Mouse (Mus musculus) cerebellum, postnatal 10 days (tissue): ENCODE results near the gene Hcrtr1.

Experiments
- DNase-seq, 2 experiments: peaks; one replicate each; pipeline ENCODE4 v3.0.0; 2021; ENCODE audit warnings: mixed read lengths in 2 of 2

Hcrtr1 gene

GRCm38 (mm10) chr4:130167814-130168213, 28.7 kb upstream of the Hcrtr1 start:
- no peak for DNase-seq

- DNase-seq: no peak
Measured at GRCm38 (mm10) chr4:130167321-130167720, 28.2 kb upstream of the Hcrtr1 start.

DNA sequence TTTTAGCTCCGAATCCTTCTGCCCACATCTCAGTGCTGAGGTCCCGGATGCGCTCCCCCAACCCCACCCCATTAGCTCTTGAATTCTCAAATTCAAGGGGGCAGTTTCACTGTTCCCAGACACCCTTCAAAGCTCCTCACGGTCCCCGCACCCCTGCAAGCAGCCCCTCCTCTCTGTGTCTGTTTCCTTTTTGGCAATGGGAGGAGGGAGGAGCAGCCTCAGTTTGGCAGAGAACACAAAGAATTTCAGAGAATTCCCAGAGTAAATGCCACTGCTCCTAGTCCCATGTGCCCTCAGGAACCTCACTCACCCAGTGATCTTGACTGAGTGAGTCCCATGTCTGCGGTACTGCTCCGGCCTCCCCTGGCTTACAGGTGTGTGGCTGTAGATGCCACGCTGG, 27.4 kb upstream of the Hcrtr1 start:
- no peak for DNase-seq

GRCm38 (mm10) chr4:130166061-130166460, 26.9 kb upstream of the Hcrtr1 start:
- DNase-seq: no peak

GRCm38 (mm10) chr4:130164121-130164520, 25.0 kb upstream of the Hcrtr1 start:
- DNase-seq: no peak

DNA sequence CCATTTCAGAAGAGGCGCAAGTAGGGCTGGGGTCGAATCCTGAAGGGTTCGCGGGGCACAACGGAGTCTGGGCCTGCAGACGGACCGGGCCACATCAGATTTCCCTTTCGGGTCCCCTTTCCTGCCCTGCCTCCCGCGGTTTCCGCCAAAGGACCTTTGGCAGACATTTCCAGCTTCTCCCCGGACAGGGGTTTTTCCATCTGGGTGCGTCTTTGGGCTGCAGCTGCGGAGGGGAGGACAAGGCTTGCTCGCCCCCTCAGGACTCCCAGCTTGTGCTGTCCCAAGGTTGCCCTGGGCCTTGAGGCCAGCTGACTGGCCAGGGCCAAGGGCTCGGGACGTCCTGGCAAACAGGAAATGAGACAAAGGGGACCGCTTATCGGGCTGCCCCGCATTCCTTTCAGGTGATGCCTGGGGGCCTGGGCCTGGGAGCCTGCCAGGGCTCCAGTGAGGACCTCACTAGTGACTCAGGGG, 24.3 kb upstream of the Hcrtr1 start:
- DNase-seq: no peak

DNA sequence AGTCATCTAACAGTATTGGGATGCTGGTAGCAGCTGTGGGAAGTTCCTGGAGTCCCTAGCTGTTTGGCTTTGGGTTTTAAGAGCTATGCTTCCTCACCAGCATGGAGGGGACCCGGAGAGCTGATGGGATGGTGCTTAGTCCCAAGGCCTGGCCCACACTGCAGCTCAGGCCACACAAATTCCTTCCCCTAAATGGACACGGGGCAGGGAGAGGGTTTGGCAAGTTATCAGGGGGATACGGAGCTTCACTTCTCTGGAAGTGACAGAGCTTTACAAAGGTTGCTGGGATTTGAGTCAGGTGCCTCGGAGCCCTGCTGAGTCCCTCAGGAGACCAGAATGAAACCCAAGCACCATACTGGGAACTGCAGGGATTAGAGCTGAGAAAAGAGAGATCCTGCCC, 22.2 kb upstream of the Hcrtr1 start:
- no peak for DNase-seq

- DNase-seq: no peak
Measured at GRCm38 (mm10) chr4:130156812-130157371, 17.7 kb upstream of the Hcrtr1 start.

- no peak for DNase-seq
Measured at GRCm38 (mm10) chr4:130154250-130154649, 15.1 kb upstream of the Hcrtr1 start.

- DNase-seq: no peak
Measured at GRCm38 (mm10) chr4:130148405-130148804, 9.2 kb upstream of the Hcrtr1 start.

DNA sequence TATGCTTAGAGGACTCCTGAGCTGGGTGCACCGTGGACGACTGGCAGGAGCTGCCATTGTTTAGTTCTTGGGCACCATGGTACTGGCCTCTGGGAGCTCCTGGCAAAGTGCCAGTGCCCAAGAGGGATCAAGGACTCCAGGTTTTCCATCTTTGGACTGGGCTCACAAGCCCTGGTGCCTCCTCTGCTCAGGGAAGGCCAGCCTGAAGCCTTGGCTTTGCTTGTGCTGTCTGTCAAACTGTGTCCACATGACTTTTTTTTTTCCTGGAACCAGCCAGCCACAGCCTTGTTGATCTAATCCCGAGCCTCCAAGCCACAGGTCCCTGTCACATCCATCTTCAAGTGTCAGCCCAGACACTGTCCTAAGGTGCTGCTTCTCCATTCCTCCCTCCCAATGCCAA, 2.6 kb upstream of the Hcrtr1 start:
- peak; percentile 46 to 47 for DNase-seq

DNA sequence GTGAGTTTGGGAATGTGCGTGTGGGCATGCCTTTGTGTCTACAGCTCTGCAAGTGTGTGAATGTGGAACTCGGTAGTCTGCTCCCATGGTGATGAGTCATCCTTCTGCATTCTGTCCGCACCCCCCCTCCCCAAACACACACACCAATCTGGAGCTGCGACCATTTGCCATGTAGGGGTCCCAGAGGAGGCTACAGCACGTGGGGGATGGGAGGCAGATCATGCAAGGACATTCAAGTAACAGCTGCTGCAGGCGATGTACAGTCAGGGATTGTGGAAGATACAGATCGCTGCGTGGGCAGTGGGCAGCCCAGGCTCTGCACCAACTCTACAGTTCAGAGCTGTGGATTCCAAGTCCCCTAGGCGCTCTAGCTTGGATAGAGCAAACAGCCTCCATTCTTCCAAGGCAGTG, 1.8 kb upstream of the Hcrtr1 start:
- DNase-seq: peak; percentile 82 to 83

DNA sequence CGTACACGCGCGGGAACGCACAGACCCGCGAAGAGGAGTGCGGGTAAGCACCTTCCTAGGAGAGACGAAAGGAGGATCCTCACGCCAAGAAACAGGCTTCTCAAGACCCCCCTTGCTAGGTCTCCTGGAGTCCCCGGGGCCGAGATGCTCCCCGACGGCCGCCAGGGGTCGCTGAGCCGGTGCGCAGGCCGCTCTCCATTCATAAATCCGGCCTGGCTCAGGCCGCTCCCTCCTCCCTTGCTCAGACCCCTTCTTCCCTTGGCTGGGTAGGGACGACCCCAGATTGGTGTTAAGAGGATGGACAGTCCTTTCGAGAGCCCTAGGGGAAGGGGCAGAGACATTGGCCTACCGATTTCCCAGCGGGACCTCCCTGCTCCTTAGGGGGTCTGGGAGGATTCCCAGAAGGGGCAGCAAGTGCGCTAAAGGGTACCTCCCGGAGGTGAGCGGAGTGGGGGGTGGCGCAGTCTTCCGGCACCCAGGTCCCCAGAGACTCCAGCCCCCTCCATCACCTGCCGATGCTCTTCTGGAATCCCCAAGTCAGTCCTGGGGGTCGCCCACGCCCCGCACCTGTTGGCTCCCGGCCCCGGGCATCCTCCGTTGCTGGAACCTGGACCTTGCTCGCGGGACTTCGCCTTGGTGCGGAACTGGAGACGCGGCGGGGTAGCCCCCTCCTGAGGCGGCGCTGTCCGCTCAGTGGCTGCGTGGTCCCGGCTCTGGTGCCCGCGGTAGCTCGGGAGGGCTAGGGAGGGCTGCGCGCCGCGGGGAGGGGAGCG, 532 bp downstream of the Hcrtr1 start:
- peak; percentile 90 to 93 for DNase-seq

GRCm38 (mm10) chr4:130133399-130133798, 5.8 kb downstream of the Hcrtr1 start:
- no peak for DNase-seq

- no peak for DNase-seq
Measured at GRCm38 (mm10) chr4:130131448-130132105, 7.6 kb downstream of the Hcrtr1 start.

DNA sequence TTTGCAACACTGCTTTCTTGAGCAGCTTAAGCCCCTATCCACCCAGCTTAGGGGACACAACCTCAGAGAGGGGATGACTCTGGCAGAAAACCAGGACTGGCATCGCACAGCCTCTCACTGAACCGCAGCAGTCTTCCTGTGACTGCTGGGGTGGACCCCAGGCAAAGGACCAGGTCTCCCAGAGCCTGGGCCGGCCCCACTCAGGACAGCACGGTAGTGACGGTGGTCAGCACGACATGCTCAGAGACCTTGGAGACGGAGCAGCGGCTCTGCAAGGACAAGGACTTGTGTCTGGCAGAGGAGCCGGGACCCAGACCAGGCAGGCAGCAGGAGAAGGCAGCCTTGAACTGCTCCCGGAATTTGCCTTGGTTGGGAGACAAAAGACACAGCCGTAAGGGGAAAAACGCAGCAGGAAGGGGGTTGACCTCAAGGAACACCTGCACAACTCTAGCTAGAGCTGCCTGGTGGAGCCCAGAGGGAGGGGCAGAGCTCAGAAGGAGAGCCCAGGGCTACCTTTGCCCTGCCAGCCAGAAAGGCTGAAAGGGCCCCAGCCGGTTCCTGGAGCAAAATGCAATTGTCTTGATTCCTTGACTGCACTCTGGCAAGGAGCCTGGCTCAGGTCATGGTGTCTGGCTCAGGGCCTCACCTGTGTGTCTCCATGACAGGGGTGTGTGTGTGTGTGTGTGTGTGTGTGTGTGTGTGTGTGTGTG, 8.4 kb downstream of the Hcrtr1 start:
- peak; percentile 58 to 62 for DNase-seq

DNA sequence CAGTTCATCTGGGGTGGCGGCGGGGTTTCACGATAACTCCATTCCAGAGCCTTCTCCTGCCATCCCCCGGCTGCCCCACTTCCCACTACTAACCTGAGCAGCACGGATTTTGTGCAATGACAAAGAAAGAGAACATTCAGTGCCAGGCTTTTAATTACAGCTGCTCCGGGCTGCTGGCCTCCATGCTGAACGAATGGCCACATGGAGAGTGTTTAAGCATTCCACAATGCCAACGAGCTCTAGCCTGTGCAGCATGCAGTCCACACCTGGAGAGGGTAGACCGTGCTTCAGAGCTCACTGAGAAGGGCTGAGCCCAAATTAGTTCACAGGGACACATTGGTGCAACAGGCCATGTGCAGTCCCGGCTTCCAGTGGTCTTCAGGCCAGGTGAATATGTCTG, 9.1 kb downstream of the Hcrtr1 start:
- no peak for DNase-seq

GRCm38 (mm10) chr4:130128907-130129306, 10.3 kb downstream of the Hcrtr1 start:
- DNase-seq: peak in 1 of 2 experiments; percentile 7

GRCm38 (mm10) chr4:130125935-130126334, 13.2 kb downstream of the Hcrtr1 start:
- peak in 1 of 2 experiments; percentile 7 for DNase-seq

- DNase-seq: peak in 1 of 2 experiments; percentile 2
Measured at GRCm38 (mm10) chr4:130125164-130125563, 14.0 kb downstream of the Hcrtr1 start.

DNA sequence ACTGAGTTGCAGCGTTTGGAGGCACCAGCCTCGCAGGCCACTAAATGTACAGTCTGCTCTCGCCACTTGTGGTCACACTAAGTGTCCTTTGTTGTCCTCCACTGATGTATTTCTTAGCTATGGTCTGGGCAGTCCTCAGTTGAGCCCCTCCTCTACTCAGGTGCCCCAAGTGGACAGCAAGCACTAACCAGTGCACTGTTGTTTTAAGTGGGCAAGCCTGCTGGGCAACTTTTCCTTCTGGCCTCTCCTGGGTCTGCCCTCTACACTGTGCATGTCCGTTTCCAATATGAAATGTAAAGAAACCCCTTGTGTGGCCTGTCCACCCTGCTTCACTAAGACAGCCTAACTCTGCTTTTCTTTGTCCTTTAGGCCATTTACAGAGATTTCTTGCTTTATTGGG, 15.0 kb downstream of the Hcrtr1 start:
- no peak for DNase-seq

DNA sequence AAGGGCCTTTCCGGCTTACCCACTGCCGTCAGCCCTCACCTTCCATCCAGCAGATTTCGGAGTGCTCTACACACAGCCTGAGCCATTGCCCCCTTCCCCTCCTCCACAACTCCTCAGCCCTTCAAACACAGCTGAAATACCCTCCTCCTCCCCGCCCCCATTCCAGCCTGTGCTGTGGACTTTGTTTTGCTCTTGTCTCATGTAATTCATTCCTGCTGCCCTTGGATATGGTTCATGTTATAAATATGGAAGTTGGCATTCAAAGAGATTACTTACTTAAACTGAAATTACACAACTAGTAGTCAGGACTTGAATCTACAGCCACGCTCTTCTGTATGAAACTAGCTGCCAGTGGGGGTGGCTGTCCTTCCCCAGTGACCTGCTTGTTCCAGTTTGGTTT, 16.1 kb downstream of the Hcrtr1 start:
- DNase-seq: no peak

DNA sequence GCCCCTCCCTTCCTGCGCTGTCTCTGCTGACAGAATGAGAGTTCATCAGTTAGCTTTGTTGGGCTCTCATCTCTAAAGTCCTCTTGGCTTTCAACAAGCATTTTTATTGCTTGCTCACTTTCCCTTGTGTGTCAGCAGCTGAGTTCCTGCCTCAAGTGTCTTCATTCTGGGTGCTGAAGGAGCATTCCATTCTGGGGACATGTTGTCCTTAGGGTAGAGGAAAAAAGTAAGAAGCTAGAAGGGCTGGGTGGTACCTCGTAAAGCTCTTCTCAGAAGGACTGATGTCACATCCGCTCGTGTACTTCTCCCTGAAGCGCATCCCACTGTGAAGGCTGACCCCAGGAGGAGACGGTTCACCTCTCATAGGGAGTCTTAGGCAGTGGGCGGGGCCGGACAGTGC, 17.6 kb downstream of the Hcrtr1 start:
- DNase-seq: peak in 1 of 2 experiments; percentile 3
